Mouse (Mus musculus) heart, postnatal 4 days (tissue): ENCODE results near the gene Lmbr1l. TPM values are rescaled to one million over a fixed set of nuclear protein-coding genes. Genes with fewer than 3 reads are reported as not detected.
"Not testable (repeated sequence)": the region's sequence is repeated elsewhere in the genome, so short reads cannot be mapped to it uniquely, and the experiment has no call there.

ENCODE experiments used
- DNase-seq: peaks from one replicate; pipeline ENCODE4 v3.0.0; 2021
- total RNA-seq, 2 experiments: library from RNA; stranded (reverse); gene quantifications; 2 replicates each; pipeline ENCODE4 v1.2.3; 2021

Lmbr1l gene
- 10 to 100 TPM; 14.1 to 15.9 TPM for total RNA-seq

- DNase-seq = peak; percentile 99
Measured at GRCm38 (mm10) chr15:98917538-98918498, at the start of gene Lmbr1l. Gene Lmbr1l (minus strand): TSS chr15:98918231.

- no peak for DNase-seq
Measured at GRCm38 (mm10) chr15:98959531-98959930, 41.5 kb upstream of the Lmbr1l start.

- DNase-seq = no peak
Measured at GRCm38 (mm10) chr15:98958901-98959420, 40.9 kb upstream of the Lmbr1l start.

- no peak for DNase-seq
Measured at GRCm38 (mm10) chr15:98957475-98957874, 39.4 kb upstream of the Lmbr1l start.

- no peak for DNase-seq
Measured at GRCm38 (mm10) chr15:98956000-98956399, 38.0 kb upstream of the Lmbr1l start.

- DNase-seq = no peak
Measured at GRCm38 (mm10) chr15:98955324-98955723, 37.3 kb upstream of the Lmbr1l start.

GRCm38 (mm10) chr15:98954425-98955253 lies 36.6 kb upstream of the Lmbr1l start:
- no peak for DNase-seq

- peak; percentile 93 for DNase-seq
Measured at GRCm38 (mm10) chr15:98953401-98954356, 35.6 kb upstream of the Lmbr1l start, which contains the start of the genes Gm49450 and Tuba1a. Gene Gm49450 (minus strand): TSS chr15:98953551. Gene Tuba1a (minus strand): TSS chr15:98953703.

GRCm38 (mm10) chr15:98952751-98953400 lies 34.8 kb upstream of the Lmbr1l start:
- peak; percentile 79 for DNase-seq

- no peak for DNase-seq
Measured at GRCm38 (mm10) chr15:98952063-98952455, 34.0 kb upstream of the Lmbr1l start.

GRCm38 (mm10) chr15:98951122-98952062 lies 33.4 kb upstream of the Lmbr1l start:
- DNase-seq = not testable (repeated sequence)

GRCm38 (mm10) chr15:98949607-98949892 lies 31.5 kb upstream of the Lmbr1l start:
- DNase-seq = no peak

- DNase-seq = no peak
Measured at GRCm38 (mm10) chr15:98948857-98949606, 31.0 kb upstream of the Lmbr1l start.

GRCm38 (mm10) chr15:98948382-98948781 lies 30.4 kb upstream of the Lmbr1l start:
- no peak for DNase-seq

GRCm38 (mm10) chr15:98947884-98948283 lies 29.9 kb upstream of the Lmbr1l start:
- no peak for DNase-seq

GRCm38 (mm10) chr15:98943133-98943532 lies 25.1 kb upstream of the Lmbr1l start:
- DNase-seq = no peak

GRCm38 (mm10) chr15:98942081-98942480 lies 24.1 kb upstream of the Lmbr1l start:
- DNase-seq = no peak

- no peak for DNase-seq
Measured at GRCm38 (mm10) chr15:98941539-98941938, 23.5 kb upstream of the Lmbr1l start.

- no peak for DNase-seq
Measured at GRCm38 (mm10) chr15:98940816-98941215, 22.8 kb upstream of the Lmbr1l start.
